Mouse (Mus musculus): ENCODE measurements around the gene Clpx. TPM values are rescaled to one million over a fixed set of nuclear protein-coding genes. Genes with fewer than 3 reads are reported as not detected.

Gene Clpx
- total and polyA plus RNA-seq, 3 experiments = 32.4 to 38.8 TPM; not detected in 1

GRCm38 (mm10) chr9:65297056-65297455 lies 3.0 kb downstream of the Clpx start:
- H3K4me1 ChIP-seq (ENCODE audit: control insufficient read depth in 1 of 2, insufficient read depth in 2 of 2, low read length in 2 of 2) = peaks cover 9 to 14% of the 10 kb centered on the region in 2 experiments; a peak in 3 of 4 replicates
- no peak for TF ChIP-seq CTCF (IDR thresholded peaks at IDR 0.05 in 2 of 3, conservative IDR thresholded peaks at IDR 0.05 in 1 of 3; ENCODE audit: control insufficient read depth in 1 of 3, insufficient read depth in 1 of 3, low read depth in 2 of 3, low read length in 3 of 3, poor library complexity in 1 of 3, severe bottlenecking in 1 of 3)
- TF ChIP-seq SIN3A (IDR thresholded peaks at IDR 0.05; ENCODE audit: low read length) = no peak
- TF ChIP-seq ZKSCAN1 (IDR thresholded peaks at IDR 0.05; ENCODE audit: low read depth, low read length) = no peak
- no peak for TF ChIP-seq MXI1 (IDR thresholded peaks at IDR 0.05; ENCODE audit: low read depth, low read length)
- no peak for TF ChIP-seq USF2 (IDR thresholded peaks at IDR 0.05; ENCODE audit: borderline replicate concordance in 1 of 2, insufficient read depth in 1 of 2, low read depth in 1 of 2, low read length in 2 of 2)
- TF ChIP-seq RAD21 (IDR thresholded peaks at IDR 0.05; ENCODE audit: low read depth, low read length) = no peak
- no peak for TF ChIP-seq UBTF (IDR thresholded peaks at IDR 0.05; ENCODE audit: borderline replicate concordance, insufficient read depth, low read depth, low read length)
- no peak for TF ChIP-seq TCF12 (IDR thresholded peaks at IDR 0.05; ENCODE audit: low read depth, low read length)
- TF ChIP-seq MAX (IDR thresholded peaks at IDR 0.05; ENCODE audit: low read length) = no peak
- no peak for TF ChIP-seq GATA1 (IDR thresholded peaks at IDR 0.05; ENCODE audit: low read depth, low read length)
- no peak for TF ChIP-seq MEF2A (IDR thresholded peaks at IDR 0.05; ENCODE audit: extremely low read depth, insufficient replicate concordance, low read depth, low read length, poor library complexity, severe bottlenecking)
- no peak for TF ChIP-seq MYC (IDR thresholded peaks at IDR 0.05; ENCODE audit: low read depth, low read length)
- no peak for TF ChIP-seq HCFC1 (IDR thresholded peaks at IDR 0.05; ENCODE audit: low read depth, low read length)
- no peak for TF ChIP-seq CHD2 (IDR thresholded peaks at IDR 0.05; ENCODE audit: low read length)
- DNase-seq (ENCODE audit: low read depth, low spot score) = no peak
- H3K27me3 ChIP-seq (ENCODE audit: control insufficient read depth in 1 of 2, insufficient read depth in 2 of 2, low read length in 2 of 2) = no peaks in the 10 kb centered on the region
- no peaks in the 10 kb centered on the region for H3K9me3 ChIP-seq (replicated peaks; ENCODE audit: insufficient read depth, low read length)
- H3K9ac ChIP-seq (ENCODE audit: control insufficient read depth, low read depth, low read length, poor library complexity, severe bottlenecking) = no peak overlapping the region
- peaks cover 16% of the 10 kb centered on the region for H3K79me2 ChIP-seq (ENCODE audit: control insufficient read depth, insufficient read depth, low read length, poor library complexity)
- H3K4me3 ChIP-seq (ENCODE audit: control insufficient read depth in 1 of 2, insufficient read depth in 1 of 2, low read depth in 2 of 2, low read length in 2 of 2) = no peak overlapping the region
- no peak overlapping the region for H3K27ac ChIP-seq (ENCODE audit: control insufficient read depth, low read depth, low read length)
- H3K36me3 ChIP-seq (ENCODE audit: control insufficient read depth in 1 of 2, insufficient read depth in 2 of 2, low read length in 2 of 2) = peaks cover 10 to 16% of the 10 kb centered on the region in 2 experiments

- H3K9ac ChIP-seq (ENCODE audit: control insufficient read depth, low read depth, low read length, poor library complexity, severe bottlenecking) = no peak overlapping the region
- H3K4me1 ChIP-seq (ENCODE audit: control insufficient read depth in 1 of 2, insufficient read depth in 2 of 2, low read length in 2 of 2) = 0 out of 4 replicates have a peak, but pooled peaks cover 3 to 5% of the 10 kb centered on the region in 2 experiments
- H3K27ac ChIP-seq (ENCODE audit: control insufficient read depth, low read depth, low read length) = no peak overlapping the region
- H3K79me2 ChIP-seq (ENCODE audit: control insufficient read depth, insufficient read depth, low read length, poor library complexity) = peaks cover 16% of the 10 kb centered on the region
- no peak overlapping the region for H3K4me3 ChIP-seq (ENCODE audit: control insufficient read depth in 1 of 2, insufficient read depth in 1 of 2, low read depth in 2 of 2, low read length in 2 of 2)
- no peaks in the 10 kb centered on the region for H3K27me3 ChIP-seq (ENCODE audit: control insufficient read depth in 1 of 2, insufficient read depth in 2 of 2, low read length in 2 of 2)
- no peaks in the 10 kb centered on the region for H3K9me3 ChIP-seq (replicated peaks; ENCODE audit: insufficient read depth, low read length)
- no peak for DNase-seq (ENCODE audit: low read depth, low spot score)
- peaks cover 10 to 16% of the 10 kb centered on the region in 2 experiments for H3K36me3 ChIP-seq (ENCODE audit: control insufficient read depth in 1 of 2, insufficient read depth in 2 of 2, low read length in 2 of 2)
- TF ChIP-seq E2F4 (IDR thresholded peaks at IDR 0.05; ENCODE audit: borderline replicate concordance, low read depth, low read length) (no peak), MAX (IDR thresholded peaks at IDR 0.05; ENCODE audit: low read length) (no peak), HCFC1 (IDR thresholded peaks at IDR 0.05; ENCODE audit: low read depth, low read length) (no peak), GATA1 (IDR thresholded peaks at IDR 0.05; ENCODE audit: low read depth, low read length) (no peak), RAD21 (IDR thresholded peaks at IDR 0.05; ENCODE audit: low read depth, low read length) (no peak), MEF2A (IDR thresholded peaks at IDR 0.05; ENCODE audit: extremely low read depth, insufficient replicate concordance, low read depth, low read length, poor library complexity, severe bottlenecking) (no peak), TCF12 (IDR thresholded peaks at IDR 0.05; ENCODE audit: low read depth, low read length) (no peak), ZKSCAN1 (IDR thresholded peaks at IDR 0.05; ENCODE audit: low read depth, low read length) (no peak), ZNF384 (IDR thresholded peaks at IDR 0.05; ENCODE audit: low read depth, low read length) (no peak), ZC3H11A (IDR thresholded peaks at IDR 0.05; ENCODE audit: low read depth, low read length) (no peak), CTCF (IDR thresholded peaks at IDR 0.05 in 2 of 3, conservative IDR thresholded peaks at IDR 0.05 in 1 of 3; ENCODE audit: control insufficient read depth in 1 of 3, insufficient read depth in 1 of 3, low read depth in 2 of 3, low read length in 3 of 3, poor library complexity in 1 of 3, severe bottlenecking in 1 of 3) (no peak), MYB (IDR thresholded peaks at IDR 0.05; ENCODE audit: low read depth, low read length) (no peak)
Measured at GRCm38 (mm10) chr9:65298761-65299160, 4.7 kb downstream of the Clpx start.
